Comparison of ENCODE assay signal across 25 mouse cellular contexts in the genomic region with DNA sequence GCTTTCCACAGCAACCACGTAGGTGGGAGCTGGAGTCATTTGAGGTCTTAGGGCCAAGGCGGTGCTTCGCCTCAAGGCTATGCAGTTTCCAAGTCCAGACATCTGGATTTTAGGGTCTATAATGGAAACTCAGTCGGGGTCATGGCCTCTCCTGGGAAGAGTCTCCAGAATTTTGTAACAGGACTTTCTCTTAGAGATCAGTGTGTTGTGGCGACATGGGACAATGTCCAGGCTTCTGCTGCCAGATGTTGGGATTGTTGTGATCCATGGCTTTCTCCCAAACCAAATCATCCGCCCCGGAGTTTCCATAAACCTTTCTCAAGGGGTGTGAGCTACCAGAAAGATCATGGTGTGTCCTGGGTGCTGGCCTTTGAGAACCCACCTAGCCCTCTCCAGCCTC. TPM values are rescaled to one million over a fixed set of nuclear protein-coding genes. Genes with fewer than 3 reads are reported as not detected.
DNase-seq lines count a peak whose midpoint lies in the region; ATAC-seq and TF ChIP-seq lines count a peak whose summit lies in the region.
"Had no signal": no experiment of that assay in that cellular context is flagged by ENCODE, and none has a peak within 500 bp of the region (broad histone marks: within the 10 kb centered on the region; RNA-seq: fewer than 3 reads in every experiment).

No protein-coding gene starts in this region.

- no peak overlapping the region for H3K4me2 ChIP-seq in lung, postnatal 0 days (replicated peaks; ENCODE audit: low read depth, low read length)
- H3K4me2 ChIP-seq: embryonic facial prominence, embryonic 15.5 days; heart, embryonic 15.5 days; hindbrain, embryonic 13.5 days; lung, embryonic 15.5 days; midbrain, embryonic 11.5 days; neural tube, embryonic 12.5 days had no signal

- no peak for TF ChIP-seq CTCF in gastrocnemius, adult 2 months (IDR thresholded peaks at IDR 0.05)
- no peak for TF ChIP-seq CTCF in lung, postnatal 0 days (IDR thresholded peaks at IDR 0.05)
- no peak for TF ChIP-seq CTCF in lung, adult 2 months (IDR thresholded peaks at IDR 0.05; ENCODE audit: insufficient read depth, low read length)

- no peak for TF ChIP-seq POLR2A in lung, adult 2 months (IDR thresholded peaks at IDR 0.05; ENCODE audit: borderline replicate concordance, extremely low read depth, low read depth, low read length)

- no peaks in the 10 kb centered on the region; the same call in 1 of the 2 replicates for H3K4me1 ChIP-seq in lung, postnatal 0 days (ENCODE audit: insufficient read depth, low read depth, low read length)
- H3K4me1 ChIP-seq in lung, adult 2 months (ENCODE audit: control insufficient read depth, insufficient read depth, low read length) = peaks cover 2% of the 10 kb centered on the region; the same call in 1 of the 2 replicates
- H3K4me1 ChIP-seq: embryonic facial prominence, embryonic 15.5 days; heart, embryonic 15.5 days; hindbrain, embryonic 13.5 days; neural tube, embryonic 12.5 days had no signal

- H3K27ac ChIP-seq in gastrocnemius, adult 2 months = peak overlapping the region; percentile 56
- H3K27ac ChIP-seq in lung, postnatal 0 days (ENCODE audit: low read length) = 0 out of 2 replicates have a peak overlapping the region, but pooled peaks have one; percentile 1
- H3K27ac ChIP-seq: embryonic facial prominence, embryonic 15.5 days; heart, embryonic 15.5 days; hindbrain, embryonic 13.5 days; lung, embryonic 15.5 days; neural tube, embryonic 12.5 days; stomach, postnatal 0 days had no signal

- H3K4me3 ChIP-seq in gastrocnemius, adult 2 months = no peak overlapping the region
- H3K4me3 ChIP-seq in lung, postnatal 0 days (ENCODE audit: low read depth, low read length) = no peak overlapping the region
- no peak overlapping the region for H3K4me3 ChIP-seq in lung, adult 2 months (replicated peaks; ENCODE audit: extremely low read depth, low read depth, low read length)
- H3K4me3 ChIP-seq: embryonic facial prominence, embryonic 15.5 days; heart, embryonic 15.5 days; hindbrain, embryonic 13.5 days; lung, embryonic 15.5 days; neural tube, embryonic 12.5 days had no signal

- no peaks in the 10 kb centered on the region for H3K9me3 ChIP-seq in lung, postnatal 0 days (ENCODE audit: low read length)
- H3K9me3 ChIP-seq: embryonic facial prominence, embryonic 15.5 days; heart, embryonic 15.5 days; hindbrain, embryonic 13.5 days; lung, embryonic 15.5 days; neural tube, embryonic 12.5 days had no signal

- TF ChIP-seq EP300 in lung, postnatal 0 days (IDR thresholded peaks at IDR 0.05) = no peak

- H3K36me3 ChIP-seq in lung, postnatal 0 days (ENCODE audit: insufficient read depth, low read length) = no peaks in the 10 kb centered on the region
- H3K36me3 ChIP-seq: embryonic facial prominence, embryonic 15.5 days; heart, embryonic 15.5 days; hindbrain, embryonic 13.5 days; lung, embryonic 15.5 days; neural tube, embryonic 12.5 days had no signal

- no peaks in the 10 kb centered on the region for H3K27me3 ChIP-seq in lung, postnatal 0 days (replicated peaks; ENCODE audit: insufficient read depth, low read length)
- H3K27me3 ChIP-seq: embryonic facial prominence, embryonic 15.5 days; heart, embryonic 15.5 days; hindbrain, embryonic 13.5 days; lung, embryonic 15.5 days; neural tube, embryonic 12.5 days had no signal

- no peak overlapping the region for H3K9ac ChIP-seq in lung, postnatal 0 days (replicated peaks; ENCODE audit: low read depth)
- H3K9ac ChIP-seq: embryonic facial prominence, embryonic 15.5 days; heart, embryonic 15.5 days; hindbrain, embryonic 13.5 days; lung, embryonic 15.5 days; neural tube, embryonic 12.5 days had no signal

- DNase-seq in gastrocnemius, adult 2 months = peak; percentile 57
- DNase-seq in gastrocnemius, postnatal 10 days = no peak
- DNase-seq in lung, postnatal 0 days (ENCODE audit: low spot score) = peak; percentile 60
- no peak for DNase-seq in lung, adult 2 months
- peak; percentile 62 for DNase-seq in gonadal fat pad, adult 2 months (ENCODE audit: low read depth)
- DNase-seq: cerebellum, adult 9-11 months; embryo, embryonic 11 days; kidney, adult 9 months; right cerebral cortex, postnatal 14 days; thymus, postnatal 25 days had no signal

- peak; percentile 62 for ATAC-seq in lung, postnatal 0 days
- no peak for ATAC-seq in megakaryocyte-erythroid progenitor cell, adult 5-6 weeks (replicated peaks; ENCODE audit: low FRiP score, low TSS enrichment, poor library complexity, severe bottlenecking)
- ATAC-seq in granulocyte monocyte progenitor cell, adult 5-6 weeks (replicated peaks; ENCODE audit: poor library complexity, severe bottlenecking) = no peak

- intact Hi-C loops in gastrocnemius, adult 2 months (cut with DNase I) = no loop called here

- 69% methylated on average over 7 of the region's 7 CpGs for WGBS in lung, postnatal 0 days
- 62% methylated on average over 7 of the region's 7 CpGs for WGBS in lung, adult 2 months

RNA-seq across cellular contexts. Expression of a gene that starts 3.6 kb away (rescaled TPM):
- not detected for total RNA-seq in gastrocnemius, adult 2 months (2021)
- under 1 TPM in 1 of 2 experiments, not detected in 1; 0.70 TPM for total RNA-seq in gastrocnemius, postnatal 10 days (2021)
- polyA plus RNA-seq in lung, postnatal 0 days (2015; fragmentation: Nextera tagmentation; extraction: Ambion mirVana) = 0.65 and 0.69 TPM in 2 replicates
- polyA plus RNA-seq in lung, adult 2 months (2012; rRNA removed) = 2.4 TPM in 1 of 2 replicates, not detected in the other
- 0.23 TPM in 1 of 2 replicates, not detected in the other for polyA plus RNA-seq in gonadal fat pad, adult 2 months (2012; rRNA removed)
- total RNA-seq in megakaryocyte-erythroid progenitor cell, adult 5-6 weeks (2014; fragmentation: Nextera tagmentation) = not detected in 2 replicates
- total RNA-seq in megakaryocyte-erythroid progenitor cell, adult 5-6 weeks (2017) = not detected in 2 replicates
- total RNA-seq in granulocyte monocyte progenitor cell, adult 5-6 weeks (2014; fragmentation: Nextera tagmentation) = not detected in 2 replicates
- total RNA-seq in granulocyte monocyte progenitor cell, adult 5-6 weeks (2017) = not detected in 2 replicates
- total RNA-seq: layer of hippocampus, postnatal 14 days; left cerebral cortex, postnatal 14 days; monocyte, adult 5-6 weeks had no signal
- polyA plus RNA-seq: embryonic facial prominence, embryonic 15.5 days; forebrain, embryonic 11.5 days; heart, embryonic 15.5 days; hindbrain, embryonic 13.5 days; midbrain, embryonic 11.5 days had no signal

RNA-seq across cellular contexts. Expression of a gene that starts 5.2 kb away (rescaled TPM):
- not detected for total RNA-seq in gastrocnemius, adult 2 months (2021)
- not detected for total RNA-seq in gastrocnemius, postnatal 10 days (2021)
- polyA plus RNA-seq in lung, postnatal 0 days (2015; fragmentation: Nextera tagmentation; extraction: Ambion mirVana) = 1.0 TPM in 1 of 2 replicates, not detected in the other
- polyA plus RNA-seq in lung, adult 2 months (2012; rRNA removed) = not detected in 2 replicates
- not detected in 2 replicates for polyA plus RNA-seq in gonadal fat pad, adult 2 months (2012; rRNA removed)
- total RNA-seq in megakaryocyte-erythroid progenitor cell, adult 5-6 weeks (2014; fragmentation: Nextera tagmentation) = not detected in 2 replicates
- not detected in 2 replicates for total RNA-seq in megakaryocyte-erythroid progenitor cell, adult 5-6 weeks (2017)
- total RNA-seq in granulocyte monocyte progenitor cell, adult 5-6 weeks (2014; fragmentation: Nextera tagmentation) = not detected in 2 replicates
- total RNA-seq in granulocyte monocyte progenitor cell, adult 5-6 weeks (2017) = not detected in 2 replicates
- total RNA-seq: layer of hippocampus, postnatal 14 days; left cerebral cortex, postnatal 14 days; monocyte, adult 5-6 weeks had no signal
- polyA plus RNA-seq: embryonic facial prominence, embryonic 15.5 days; forebrain, embryonic 11.5 days; heart, embryonic 15.5 days; hindbrain, embryonic 13.5 days; lung, embryonic 15.5 days; midbrain, embryonic 11.5 days; neural tube, embryonic 12.5 days had no signal

RNA-seq across cellular contexts. Expression of a gene that starts 14.0 kb away (rescaled TPM):
- total RNA-seq in gastrocnemius, adult 2 months (2021) = not detected
- not detected for total RNA-seq in gastrocnemius, postnatal 10 days (2021)
- polyA plus RNA-seq in lung, postnatal 0 days (2015; fragmentation: Nextera tagmentation; extraction: Ambion mirVana) = not detected in 2 replicates
- 0.05 and 0.07 TPM in 2 replicates for polyA plus RNA-seq in lung, adult 2 months (2012; rRNA removed)
- 0.04 TPM in 1 of 2 replicates, not detected in the other for polyA plus RNA-seq in gonadal fat pad, adult 2 months (2012; rRNA removed)
- not detected in 2 replicates for total RNA-seq in megakaryocyte-erythroid progenitor cell, adult 5-6 weeks (2014; fragmentation: Nextera tagmentation)
- not detected in 2 replicates for total RNA-seq in megakaryocyte-erythroid progenitor cell, adult 5-6 weeks (2017)
- not detected in 2 replicates for total RNA-seq in granulocyte monocyte progenitor cell, adult 5-6 weeks (2014; fragmentation: Nextera tagmentation)
- total RNA-seq in granulocyte monocyte progenitor cell, adult 5-6 weeks (2017) = not detected in 2 replicates
- total RNA-seq: layer of hippocampus, postnatal 14 days; left cerebral cortex, postnatal 14 days; monocyte, adult 5-6 weeks had no signal
- polyA plus RNA-seq: embryonic facial prominence, embryonic 15.5 days; forebrain, embryonic 11.5 days; heart, embryonic 15.5 days; hindbrain, embryonic 13.5 days; intestine, embryonic 14.5 days; limb, embryonic 14.5 days; lung, embryonic 15.5 days; midbrain, embryonic 11.5 days; neural tube, embryonic 12.5 days; stomach, postnatal 0 days had no signal

RNA-seq across cellular contexts. Expression of a gene that starts 30.9 kb away (rescaled TPM):
- not detected for total RNA-seq in gastrocnemius, adult 2 months (2021)
- not detected for total RNA-seq in gastrocnemius, postnatal 10 days (2021)
- 34.2 and 98.7 TPM in 2 replicates for polyA plus RNA-seq in lung, postnatal 0 days (2015; fragmentation: Nextera tagmentation; extraction: Ambion mirVana)
- polyA plus RNA-seq in lung, adult 2 months (2012; rRNA removed) = 0.97 and 1.4 TPM in 2 replicates
- 7.1 and 9.3 TPM in 2 replicates for polyA plus RNA-seq in gonadal fat pad, adult 2 months (2012; rRNA removed)
- total RNA-seq in megakaryocyte-erythroid progenitor cell, adult 5-6 weeks (2014; fragmentation: Nextera tagmentation) = not detected in 2 replicates
- not detected in 2 replicates for total RNA-seq in megakaryocyte-erythroid progenitor cell, adult 5-6 weeks (2017)
- total RNA-seq in granulocyte monocyte progenitor cell, adult 5-6 weeks (2014; fragmentation: Nextera tagmentation) = not detected in 2 replicates
- 1.2 TPM in 1 of 2 replicates, not detected in the other for total RNA-seq in granulocyte monocyte progenitor cell, adult 5-6 weeks (2017)
- total RNA-seq: layer of hippocampus, postnatal 14 days; left cerebral cortex, postnatal 14 days; monocyte, adult 5-6 weeks had no signal
- polyA plus RNA-seq: forebrain, embryonic 11.5 days; midbrain, embryonic 11.5 days; neural tube, embryonic 12.5 days had no signal

RNA-seq across cellular contexts. Expression of a gene that starts 35.9 kb away (rescaled TPM):
- 1 to 10 TPM; 2.7 to 3.3 TPM for total RNA-seq in gastrocnemius, adult 2 months (2021)
- total RNA-seq in gastrocnemius, postnatal 10 days (2021) = 1 to 10 TPM; 4.9 to 7.0 TPM
- polyA plus RNA-seq in lung, postnatal 0 days (2015; fragmentation: Nextera tagmentation; extraction: Ambion mirVana) = 9.5 and 11.1 TPM in 2 replicates
- 4.5 and 4.9 TPM in 2 replicates for polyA plus RNA-seq in lung, adult 2 months (2012; rRNA removed)
- polyA plus RNA-seq in gonadal fat pad, adult 2 months (2012; rRNA removed) = 4.3 and 5.4 TPM in 2 replicates
- total RNA-seq in megakaryocyte-erythroid progenitor cell, adult 5-6 weeks (2014; fragmentation: Nextera tagmentation) = 19.2 and 19.7 TPM in 2 replicates
- 20.5 and 23.1 TPM in 2 replicates for total RNA-seq in megakaryocyte-erythroid progenitor cell, adult 5-6 weeks (2017)
- 23.5 and 23.9 TPM in 2 replicates for total RNA-seq in granulocyte monocyte progenitor cell, adult 5-6 weeks (2014; fragmentation: Nextera tagmentation)
- 14.9 and 18.1 TPM in 2 replicates for total RNA-seq in granulocyte monocyte progenitor cell, adult 5-6 weeks (2017)

Comparison
In these comparisons a context has a peak if more than half of its experiments do, and no peak if none do; other contexts are left out.
1. DNase-seq: peak in gastrocnemius, adult 2 months (single experiment), lung, postnatal 0 days (single experiment) and gonadal fat pad, adult 2 months (single experiment); none in gastrocnemius, postnatal 10 days (single experiment) and lung, adult 2 months (single experiment).